Mouse (Mus musculus) embryonic fibroblast, embryonic 13.5 days (primary cell): Measurements from ENCODE around the gene Gdf10.

Source experiments
- CTCF ChIP-seq: IDR thresholded peaks from 2 replicates; pipeline ENCODE4 v1.5.1; 2011; ENCODE audit warnings: mild to moderate bottlenecking, control low read depth, low read length, moderate library complexity, borderline replicate concordance; ENCODE audit not compliant: insufficient read depth
- POLR2A ChIP-seq: IDR thresholded peaks from 2 replicates; pipeline ENCODE4 v1.6.1; 2011; ENCODE audit warnings: low read depth, mild to moderate bottlenecking, control low read depth, low read length, moderate library complexity

- TF ChIP-seq POLR2A = no peak
- TF ChIP-seq CTCF = no peak
Observed at GRCm38 (mm10) chr14:33940739-33941138, 17.4 kb downstream of the Gdf10 start, which contains the start of gene Gdf2.
